Comparison of ENCODE assay signal across 8 mouse cellular contexts in genomic region chr1:156473961-156474503, GRCm38 (mm10). TPM values are rescaled to one million over a fixed set of nuclear protein-coding genes. Genes with fewer than 3 reads are reported as not detected.
DNase-seq lines count a peak whose midpoint lies in the region; ATAC-seq and TF ChIP-seq lines count a peak whose summit lies in the region.

Gene Soat1 (minus strand): TSS chr1:156474331.

- peak within 1 kb of the TSS; percentile 87 for H3K4me3 ChIP-seq in embryonic facial prominence, embryonic 14.5 days (ENCODE audit: low read depth, low read length)
- peak within 1 kb of the TSS; percentile 82 for H3K4me3 ChIP-seq in limb, embryonic 14.5 days (replicated peaks; ENCODE audit: low read length)
- peak within 1 kb of the TSS; percentile 88 for H3K4me3 ChIP-seq in midbrain, postnatal 0 days (ENCODE audit: low read depth, low read length)

- H3K36me3 ChIP-seq in embryonic facial prominence, embryonic 14.5 days (ENCODE audit: control insufficient read depth, insufficient read depth, low read length), result 0 out of 2 replicates have a peak, but pooled peaks cover 6% of the 10 kb centered on the region
- no peaks in the 10 kb centered on the region for H3K36me3 ChIP-seq in limb, embryonic 14.5 days (ENCODE audit: control insufficient read depth, insufficient read depth, low read length)
- H3K36me3 ChIP-seq in midbrain, postnatal 0 days (ENCODE audit: insufficient read depth, low read length), result no peaks in the 10 kb centered on the region

- H3K4me1 ChIP-seq in embryonic facial prominence, embryonic 14.5 days (ENCODE audit: control insufficient read depth, insufficient read depth, low read length), result no peaks in the 10 kb centered on the region
- H3K4me1 ChIP-seq in limb, embryonic 14.5 days (ENCODE audit: control insufficient read depth, insufficient read depth, low read length), result peaks cover 7% of the 10 kb centered on the region
- 0 out of 2 replicates have a peak, but pooled peaks cover 3% of the 10 kb centered on the region for H3K4me1 ChIP-seq in midbrain, postnatal 0 days (ENCODE audit: insufficient read depth, low read length)

- WGBS in embryonic facial prominence, embryonic 14.5 days, result under 1% methylated on average over 28 of the region's 46 CpGs
- WGBS in limb, embryonic 14.5 days, result 0% methylated on average over 34 of the region's 46 CpGs
- under 1% methylated on average over 44 of the region's 46 CpGs for WGBS in midbrain, postnatal 0 days

- H3K9me3 ChIP-seq in embryonic facial prominence, embryonic 14.5 days (ENCODE audit: control insufficient read depth, low read length), result peaks cover 5% of the 10 kb centered on the region
- H3K9me3 ChIP-seq in limb, embryonic 14.5 days (ENCODE audit: control insufficient read depth, low read length), result 0 out of 2 replicates have a peak, but pooled peaks cover 3% of the 10 kb centered on the region
- no peaks in the 10 kb centered on the region for H3K9me3 ChIP-seq in midbrain, postnatal 0 days (ENCODE audit: low read length)

- H3K9ac ChIP-seq in embryonic facial prominence, embryonic 14.5 days (ENCODE audit: low read depth, low read length), result peak within 1 kb of the TSS; percentile 85
- H3K9ac ChIP-seq in limb, embryonic 14.5 days (ENCODE audit: low read depth, low read length, severe bottlenecking), result peak within 1 kb of the TSS; percentile 82
- H3K9ac ChIP-seq in midbrain, postnatal 0 days (replicated peaks; ENCODE audit: low read length, poor library complexity, severe bottlenecking), result peak within 1 kb of the TSS; percentile 65

- peak within 1 kb of the TSS; percentile 71 for H3K4me2 ChIP-seq in embryonic facial prominence, embryonic 14.5 days (ENCODE audit: low read depth, low read length)
- H3K4me2 ChIP-seq in limb, embryonic 14.5 days (replicated peaks; ENCODE audit: low read depth, low read length, severe bottlenecking), result peak within 1 kb of the TSS; percentile 53
- H3K4me2 ChIP-seq in midbrain, postnatal 0 days (ENCODE audit: low read depth, low read length, poor library complexity, severe bottlenecking), result peak within 1 kb of the TSS; percentile 95

- peak; percentile 98 for ATAC-seq in embryonic facial prominence, embryonic 14.5 days (ENCODE audit: low read depth)
- ATAC-seq in limb, embryonic 14.5 days (ENCODE audit: low FRiP score, low read depth), result peak; percentile 97
- peak; percentile 91 for ATAC-seq in midbrain, postnatal 0 days (ENCODE audit: low FRiP score)

- DNase-seq in 3134 (ENCODE audit: extremely low read depth, insufficient read length, low spot score), result peak; percentile 92
- DNase-seq in adrenal gland, postnatal 36 days, result peak; percentile 96 to 97
- peak; percentile 94 for DNase-seq in embryonic facial prominence, embryonic 14.5 days (ENCODE audit: low spot score)
- peak; percentile 80 for DNase-seq in heart, adult 8-10 months (ENCODE audit: low spot score)
- peak; percentile 91 for DNase-seq in kidney, adult 9 months
- DNase-seq in limb, embryonic 14.5 days (ENCODE audit: low spot score), result peak; percentile 89
- DNase-seq in midbrain, postnatal 0 days (ENCODE audit: low spot score), result peak; percentile 84
- peak; percentile 74 to 79 for DNase-seq in spleen, postnatal 14 days (ENCODE audit: low spot score in 2 of 2)

- H3K27ac ChIP-seq in embryonic facial prominence, embryonic 14.5 days (replicated peaks; ENCODE audit: low read depth, low read length), result peak within 1 kb of the TSS; percentile 76
- 0 out of 2 replicates have a peak within 1 kb of the TSS, but pooled peaks have one; percentile 10 for H3K27ac ChIP-seq in limb, embryonic 14.5 days (replicated peaks; ENCODE audit: low read depth, low read length)
- H3K27ac ChIP-seq in midbrain, postnatal 0 days (ENCODE audit: low read depth, low read length), result no peak within 1 kb of the TSS

- TF ChIP-seq CTCF in midbrain, postnatal 0 days (IDR thresholded peaks at IDR 0.05), result peak; percentile 32; the same call in 1 of the 2 replicates

- TF ChIP-seq POLR2A in limb, embryonic 14.5 days (IDR thresholded peaks at IDR 0.05; ENCODE audit: borderline replicate concordance, extremely low read depth, insufficient read depth, insufficient read length), result 0 out of 2 replicates have a peak, but pooled peaks have one; percentile 46

- H3K27me3 ChIP-seq in embryonic facial prominence, embryonic 14.5 days (replicated peaks; ENCODE audit: control insufficient read depth, insufficient read depth, low read length), result no peaks in the 10 kb centered on the region
- no peaks in the 10 kb centered on the region for H3K27me3 ChIP-seq in limb, embryonic 14.5 days (ENCODE audit: control insufficient read depth, insufficient read depth, low read length)
- no peaks in the 10 kb centered on the region for H3K27me3 ChIP-seq in midbrain, postnatal 0 days (ENCODE audit: insufficient read depth, low read length)

RNA-seq across cellular contexts. Expression of gene Soat1, which starts in this region (rescaled TPM):
- total RNA-seq in adrenal gland, postnatal 36 days (2021), result 1,000 to 10,000 TPM; 1,034 to 1,489 TPM
- 21.8 and 22.0 TPM in 2 replicates for polyA plus RNA-seq in embryonic facial prominence, embryonic 14.5 days (2014; fragmentation: Nextera tagmentation; extraction: Ambion mirVana)
- total RNA-seq in heart, adult 8-10 months (2022), result 1 to 10 TPM; 4.7 to 7.6 (median 6.2) TPM
- 23.1 and 39.5 TPM in 2 replicates for polyA plus RNA-seq in limb, embryonic 14.5 days (2012; rRNA removed)
- 19.1 and 21.3 TPM in 2 replicates for polyA plus RNA-seq in limb, embryonic 14.5 days (2014; fragmentation: Nextera tagmentation; extraction: Ambion mirVana)
- total RNA-seq in midbrain, postnatal 0 days (2014; rRNA removed), result 24.8 TPM in 2 replicates
- 10.3 and 11.8 TPM in 2 replicates for polyA plus RNA-seq in midbrain, postnatal 0 days (2015; fragmentation: Nextera tagmentation; extraction: Ambion mirVana)

Comparison
In these comparisons a context has a peak if more than half of its experiments do, and no peak if none do; other contexts are left out.
1. RNA of gene Soat1 (total RNA-seq): 1,034 to 1,489 TPM in adrenal gland, postnatal 36 days; 24.8 TPM in midbrain, postnatal 0 days and 4.7 to 7.6 TPM in heart, adult 8-10 months; every median in the first group is over 10 times any median in the second.
2. Peak in every context shown above with its lines, with median percentiles within 50 percentile points of each other: DNase-seq, ATAC-seq, H3K4me2 ChIP-seq, H3K4me3 ChIP-seq and H3K9ac ChIP-seq.